Mouse (Mus musculus) kidney, postnatal 4 days (tissue): ENCODE measurements around the gene Ankrd44.

ENCODE experiments used
- DNase-seq, 2 experiments: peaks; one replicate each; pipeline ENCODE4 v3.0.0; 2021; ENCODE audit warnings: mixed read lengths in 2 of 2

Gene Ankrd44

DNA sequence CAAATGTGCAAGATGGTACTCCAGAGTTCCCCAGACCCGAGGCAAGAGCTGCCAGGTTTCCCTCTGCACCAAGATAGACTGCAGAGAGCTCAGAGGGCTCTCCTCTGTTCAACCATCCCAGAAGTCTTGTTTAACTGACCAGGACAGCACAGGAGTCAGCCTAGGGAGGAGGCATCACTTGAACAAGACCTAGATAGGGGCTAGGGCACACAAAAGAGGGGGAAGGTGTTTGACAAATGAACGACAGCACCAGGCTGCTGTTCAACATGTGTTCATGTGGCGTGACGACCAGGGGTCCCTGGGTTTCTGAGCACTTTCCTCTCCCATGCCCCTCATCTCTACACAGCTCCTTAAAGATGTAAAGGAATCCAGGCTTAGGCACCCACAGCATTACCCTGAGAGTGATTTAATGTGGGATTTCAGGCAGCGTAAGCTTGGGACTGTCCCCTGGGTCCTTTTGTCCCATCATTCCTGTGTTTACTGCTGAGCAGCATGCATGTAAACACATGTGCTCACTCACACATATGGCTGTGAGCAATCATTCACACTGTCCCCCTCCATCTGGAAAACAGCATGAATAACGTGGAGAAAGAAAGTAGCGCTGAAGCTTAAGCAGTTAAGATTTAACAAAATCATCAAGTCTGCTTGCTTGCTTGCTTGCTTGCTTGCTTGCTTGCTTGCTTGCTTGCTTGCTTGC lies 83.3 kb downstream of the Ankrd44 start:
- DNase-seq: no peak

DNA sequence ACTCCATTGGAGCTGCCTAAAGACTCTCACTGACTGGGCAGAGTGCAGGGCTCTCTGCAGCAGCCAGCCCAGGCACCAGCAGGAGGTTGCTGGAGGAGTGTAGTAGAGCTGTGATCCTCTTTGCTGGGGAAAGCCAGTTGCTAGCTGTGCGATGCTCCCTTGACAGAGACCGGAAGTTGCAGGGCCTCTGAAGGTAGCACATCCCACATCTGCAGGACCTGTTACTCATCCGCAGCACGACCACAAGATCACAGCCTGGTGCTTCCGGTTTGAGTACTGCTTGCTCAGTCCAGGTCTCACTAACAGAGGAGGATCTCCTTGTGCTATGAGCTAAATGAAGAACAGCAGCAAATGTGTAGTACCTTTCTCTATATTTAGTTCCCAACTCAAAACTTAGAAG lies 84.4 kb downstream of the Ankrd44 start:
- no peak for DNase-seq

DNA sequence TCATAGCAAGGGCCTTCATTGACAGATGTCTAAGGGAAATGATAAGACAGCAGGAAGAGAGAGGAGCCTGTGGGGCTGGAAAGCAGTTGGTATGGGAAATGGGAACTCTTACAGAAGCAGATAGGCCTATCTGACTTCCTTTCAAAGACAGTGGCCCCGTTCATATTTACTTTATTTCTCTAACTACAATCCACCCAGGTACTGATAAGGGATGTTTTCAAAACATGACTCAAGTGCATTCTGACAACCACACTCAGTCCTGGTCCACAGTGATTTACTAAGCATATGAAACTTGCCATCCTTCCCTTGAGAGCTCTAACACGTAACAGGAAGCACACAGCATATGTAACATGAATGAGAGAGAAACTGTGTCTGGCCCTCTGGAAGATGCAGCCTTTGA lies 86.1 kb downstream of the Ankrd44 start:
- DNase-seq: no peak

GRCm38 (mm10) chr1:54838486-54838805 lies 87.7 kb downstream of the Ankrd44 start:
- no peak for DNase-seq

GRCm38 (mm10) chr1:54837721-54838485 lies 88.3 kb downstream of the Ankrd44 start:
- DNase-seq: no peak

DNA sequence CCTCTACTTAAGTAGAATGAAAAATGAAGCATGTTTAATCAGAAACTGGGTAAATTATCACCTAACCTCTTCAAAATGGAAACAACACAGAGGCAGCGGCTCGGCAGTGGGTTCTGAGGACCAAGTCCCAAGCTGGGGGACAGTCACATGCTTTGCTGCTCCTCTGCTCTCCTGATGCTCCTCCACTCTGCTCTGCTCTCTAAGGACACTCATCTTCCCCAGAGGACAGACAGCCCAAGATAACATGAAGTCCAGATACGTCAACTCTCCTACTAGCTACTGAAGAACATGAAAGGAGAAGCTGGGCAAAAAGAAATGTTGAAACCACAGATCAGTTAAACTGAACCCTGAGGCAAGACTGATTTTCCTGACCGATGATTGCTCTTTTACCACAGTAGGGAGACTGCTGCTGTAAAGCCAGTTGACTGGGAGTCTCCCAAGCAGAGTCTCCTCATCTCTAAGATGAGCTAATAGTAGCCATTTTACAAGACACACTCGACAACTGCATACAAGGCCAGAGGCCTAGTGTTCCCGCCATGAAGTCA lies 90.5 kb downstream of the Ankrd44 start:
- no peak for DNase-seq

- DNase-seq: no peak
These were observed 93.0 kb downstream of the Ankrd44 start for GRCm38 (mm10) chr1:54833221-54833620.

- DNase-seq: no peak
These were observed 93.4 kb downstream of the Ankrd44 start for GRCm38 (mm10) chr1:54832765-54833164.

DNA sequence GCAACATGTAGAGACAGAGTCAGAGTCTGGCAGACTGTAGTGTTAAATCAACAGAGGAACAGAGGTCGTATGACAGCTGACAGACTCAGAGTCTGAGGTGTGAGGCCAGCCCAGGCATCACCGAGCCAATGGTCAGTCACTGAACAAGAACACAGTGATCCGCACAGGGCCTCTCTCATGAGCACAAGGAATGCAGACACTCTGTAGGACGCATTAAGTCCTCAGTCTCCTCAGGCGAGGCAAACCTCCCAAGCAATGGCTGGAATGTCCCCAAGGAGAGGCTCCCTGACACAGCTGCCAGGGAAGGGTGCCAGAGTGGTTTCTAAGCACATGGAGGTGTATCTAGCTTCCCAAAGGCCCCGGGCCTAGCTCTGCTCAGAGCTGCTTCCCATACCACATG lies 96.0 kb downstream of the Ankrd44 start:
- DNase-seq: peak; percentile 36 to 49

- DNase-seq: no peak
These were observed 96.4 kb downstream of the Ankrd44 start for GRCm38 (mm10) chr1:54829681-54830213.

DNA sequence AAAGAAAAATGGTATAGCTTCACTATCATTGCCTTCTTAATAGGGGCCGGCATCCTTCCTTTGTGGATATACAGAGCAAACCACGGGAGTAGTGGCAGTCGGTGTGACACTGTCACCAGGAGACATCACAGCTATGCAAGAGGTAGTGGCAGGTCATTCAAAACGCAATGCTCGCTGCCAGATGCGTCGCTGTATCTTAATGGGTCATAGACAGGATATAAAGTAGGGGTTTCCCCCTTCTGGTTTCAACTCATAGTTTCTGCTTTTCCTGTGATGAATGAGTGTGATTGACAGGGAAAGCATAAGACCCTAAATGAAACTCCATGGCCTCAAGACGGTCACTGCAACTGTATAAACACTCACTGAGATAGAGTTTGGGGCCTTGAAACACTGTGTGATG lies 98.4 kb downstream of the Ankrd44 start:
- no peak for DNase-seq

DNA sequence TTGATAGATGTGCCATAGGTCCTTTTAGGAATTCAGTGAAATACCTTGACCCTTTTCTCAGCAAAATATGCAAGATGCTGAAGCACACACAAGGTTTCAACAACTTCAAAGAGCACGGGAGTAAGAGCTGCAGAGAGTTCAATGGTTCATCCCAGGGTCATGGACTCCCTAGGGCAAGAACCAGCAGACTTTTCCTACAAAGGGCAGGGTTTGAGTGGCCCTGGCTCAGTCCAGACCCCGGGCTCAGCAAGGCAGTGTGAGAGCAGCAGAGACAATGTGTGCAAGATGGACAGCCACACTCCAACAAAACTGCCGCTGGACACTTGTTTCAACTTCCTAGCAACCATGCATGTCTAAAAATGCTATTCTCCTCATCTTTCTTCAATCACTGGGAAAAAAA lies 98.8 kb downstream of the Ankrd44 start:
- no peak for DNase-seq

GRCm38 (mm10) chr1:54826426-54826986 lies 99.7 kb downstream of the Ankrd44 start:
- peak; percentile 87 to 91 for DNase-seq

GRCm38 (mm10) chr1:54825718-54826425 lies 100.3 kb downstream of the Ankrd44 start:
- DNase-seq: no peak

DNA sequence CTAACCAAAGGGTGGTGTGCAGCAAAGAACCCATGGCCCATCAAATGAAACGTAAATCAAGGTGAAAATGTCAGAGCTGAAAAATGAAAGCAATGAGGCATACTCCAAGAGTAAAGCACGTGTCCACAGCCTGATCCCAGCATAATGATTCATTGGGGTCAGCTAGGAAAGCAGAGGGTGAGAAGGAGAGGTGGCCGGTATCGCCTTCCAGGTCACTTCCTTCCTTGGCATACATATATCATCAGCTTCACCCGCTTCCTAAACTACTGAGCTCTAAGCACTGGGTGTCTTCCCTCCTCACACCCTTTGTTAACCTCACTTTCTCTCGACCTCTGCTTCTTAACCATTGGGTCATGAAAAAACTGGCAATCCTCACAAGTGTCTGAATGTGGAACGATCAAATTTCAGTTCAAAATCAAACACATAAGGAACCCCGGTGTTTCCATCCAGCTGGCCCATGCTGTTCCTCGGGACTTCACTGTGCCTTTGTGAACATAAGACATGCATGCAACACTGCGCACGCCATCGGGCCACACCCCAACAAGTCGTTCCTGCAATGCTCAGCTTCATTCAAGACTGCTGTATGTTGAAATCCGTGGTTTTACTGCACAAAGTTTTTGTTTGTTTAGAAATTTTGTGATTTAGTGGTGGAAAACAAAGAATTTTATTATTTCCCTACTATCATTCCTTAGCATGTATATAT lies 101.9 kb downstream of the Ankrd44 start:
- no peak for DNase-seq

DNA sequence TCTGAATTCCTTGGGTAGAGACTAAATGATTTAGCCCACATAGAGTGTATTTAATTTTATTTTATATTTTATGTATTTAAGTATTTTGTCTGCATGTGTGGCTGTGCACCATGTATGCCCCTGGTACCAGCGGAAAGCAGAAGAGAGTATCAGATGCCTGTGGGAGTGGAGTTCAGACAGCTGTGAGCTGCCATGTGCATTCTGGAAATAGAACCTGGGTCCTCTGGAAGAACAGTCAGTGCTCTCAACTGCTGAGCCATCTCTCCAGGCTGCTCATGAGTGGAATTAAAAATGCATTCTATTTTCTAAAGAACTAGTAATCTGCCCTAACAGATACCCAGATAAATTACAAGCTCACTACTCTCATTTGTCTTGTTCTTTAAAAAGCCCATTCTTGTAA lies 104.4 kb downstream of the Ankrd44 start:
- no peak for DNase-seq

DNA sequence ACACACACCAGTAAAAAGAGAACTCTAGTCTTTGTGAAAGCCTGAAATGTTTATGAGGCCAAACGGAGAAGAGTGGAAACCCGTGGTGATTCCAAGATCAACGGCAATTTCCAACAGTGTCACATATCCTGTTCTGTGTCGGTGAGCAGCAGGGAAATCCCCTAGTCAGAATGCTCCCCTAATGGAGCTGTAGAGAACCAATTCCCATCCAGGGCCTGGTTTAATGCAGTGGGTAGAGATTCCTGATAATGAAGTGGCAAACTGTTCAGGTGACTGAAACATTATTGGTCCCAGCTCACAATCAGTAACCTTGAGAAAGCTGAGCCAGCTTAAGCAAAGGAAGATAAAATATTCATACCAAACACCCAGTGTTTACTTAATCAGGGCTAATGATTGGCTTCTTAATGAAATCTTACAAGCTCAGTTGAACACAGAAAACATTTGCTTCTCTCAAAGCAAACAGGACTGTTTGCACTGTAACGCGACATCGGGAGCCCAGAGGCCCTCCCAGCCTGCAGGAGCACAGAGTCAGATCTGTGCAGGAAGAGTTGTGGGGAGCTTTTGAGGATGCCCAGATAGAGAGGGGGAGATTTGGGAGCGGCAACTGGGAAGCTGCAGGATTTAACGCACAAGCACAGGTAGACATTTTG lies 110.9 kb downstream of the Ankrd44 start:
- DNase-seq: peak in 1 of 2 experiments; percentile 43

GRCm38 (mm10) chr1:54809811-54810549 lies 116.2 kb downstream of the Ankrd44 start:
- no peak for DNase-seq

GRCm38 (mm10) chr1:54809098-54809490 lies 117.1 kb downstream of the Ankrd44 start:
- DNase-seq: no peak

GRCm38 (mm10) chr1:54808401-54809097 lies 117.6 kb downstream of the Ankrd44 start:
- DNase-seq: no peak
